Mouse (Mus musculus): ENCODE results near the gene 2200002J24Rik. TPM values are rescaled to one million over a fixed set of nuclear protein-coding genes. Genes with fewer than 3 reads are reported as not detected.

The 2200002J24Rik gene
- polyA plus RNA-seq, 1 experiment from 2014 or later, result 2.5 TPM

DNA sequence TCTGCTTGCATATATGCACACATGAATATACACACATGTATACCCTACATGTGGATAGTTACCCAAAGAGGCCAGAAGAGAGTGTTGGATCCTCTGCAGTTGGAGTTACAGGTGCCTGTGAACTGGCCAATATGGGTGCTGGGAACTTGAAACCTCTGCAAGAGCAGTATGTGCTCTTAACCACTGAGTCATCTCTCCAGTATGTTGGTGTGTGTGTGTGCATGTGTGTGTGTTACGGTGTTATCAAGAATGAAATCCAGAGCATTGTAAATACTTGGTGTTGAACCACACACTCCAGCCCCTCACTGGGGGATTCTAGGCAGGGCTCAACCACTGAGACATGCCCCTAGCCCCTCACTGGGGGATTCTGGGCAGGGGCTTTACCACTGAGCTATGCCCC, 8.7 kb downstream of the 2200002J24Rik start:
- WGBS, result 81% methylated on average over 1 of the region's 1 CpGs
- H3K27me3 ChIP-seq (ENCODE audit: insufficient read depth, low read length), result no peaks in the 10 kb centered on the region
- no peaks in the 10 kb centered on the region for H3K36me3 ChIP-seq (ENCODE audit: insufficient read depth, low read length)
- H3K9ac ChIP-seq (ENCODE audit: low read depth, low read length), result no peak overlapping the region
- no peak overlapping the region for H3K4me2 ChIP-seq (ENCODE audit: low read length)
- H3K4me3 ChIP-seq (replicated peaks; ENCODE audit: low read depth, low read length), result no peak overlapping the region
- DNase-seq (ENCODE audit: low spot score), result no peak
- H3K27ac ChIP-seq, result no peak overlapping the region
- TF ChIP-seq CTCF (IDR thresholded peaks at IDR 0.05; ENCODE audit: low read depth), result no peak
- H3K9me3 ChIP-seq (replicated peaks; ENCODE audit: low read length), result no peaks in the 10 kb centered on the region
- no peaks in the 10 kb centered on the region for H3K4me1 ChIP-seq (replicated peaks; ENCODE audit: insufficient read depth, low read length)
- no peak for ATAC-seq (replicated peaks; ENCODE audit: low FRiP score, low read depth)

DNA sequence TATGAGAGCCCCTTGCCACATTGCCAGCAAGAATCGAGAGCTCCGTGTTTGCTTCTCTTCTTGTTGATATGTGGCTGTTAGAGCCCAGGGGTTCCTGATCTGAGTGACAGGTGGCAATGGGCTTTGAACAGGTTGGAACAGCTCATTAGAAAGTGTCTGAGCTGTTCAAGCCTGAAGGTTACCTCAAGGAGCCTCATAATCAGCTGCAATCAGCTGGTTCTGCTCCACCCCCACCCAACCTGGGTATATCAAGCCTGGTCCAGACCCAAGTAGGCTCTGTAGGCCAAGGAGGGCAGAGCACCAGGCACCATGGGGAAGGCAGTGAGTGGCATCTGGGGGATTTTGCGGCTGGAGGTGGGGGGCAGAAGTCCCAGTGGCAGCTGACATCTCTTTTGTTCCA, 13.2 kb downstream of the 2200002J24Rik start, which contains the start of gene Atp4a:
Gene Atp4a, plus strand, starts transcription at position 268 of the 400 bp plus-strand sequence.
- no peaks in the 10 kb centered on the region; the same call in 1 of the 2 replicates for H3K4me1 ChIP-seq (replicated peaks; ENCODE audit: insufficient read depth, low read length)
- no peaks in the 10 kb centered on the region for H3K36me3 ChIP-seq (ENCODE audit: insufficient read depth, low read length)
- no peak for TF ChIP-seq CTCF (IDR thresholded peaks at IDR 0.05; ENCODE audit: low read depth)
- H3K27me3 ChIP-seq (ENCODE audit: insufficient read depth, low read length), result peaks cover 5% of the 10 kb centered on the region; the same call in 1 of the 2 replicates
- DNase-seq (ENCODE audit: low spot score), result no peak
- WGBS, result 67% methylated on average over 3 of the region's 3 CpGs
- H3K4me3 ChIP-seq (replicated peaks; ENCODE audit: low read depth, low read length), result no peak within 1 kb of the TSS
- no peak within 1 kb of the TSS for H3K27ac ChIP-seq
- 0 out of 2 replicates have a peak, but pooled peaks have one; percentile 40 for ATAC-seq (replicated peaks; ENCODE audit: low FRiP score, low read depth)
- no peak within 1 kb of the TSS for H3K4me2 ChIP-seq (ENCODE audit: low read length)
- no peaks in the 10 kb centered on the region for H3K9me3 ChIP-seq (replicated peaks; ENCODE audit: low read length)
- no peak within 1 kb of the TSS for H3K9ac ChIP-seq (ENCODE audit: low read depth, low read length)

DNA sequence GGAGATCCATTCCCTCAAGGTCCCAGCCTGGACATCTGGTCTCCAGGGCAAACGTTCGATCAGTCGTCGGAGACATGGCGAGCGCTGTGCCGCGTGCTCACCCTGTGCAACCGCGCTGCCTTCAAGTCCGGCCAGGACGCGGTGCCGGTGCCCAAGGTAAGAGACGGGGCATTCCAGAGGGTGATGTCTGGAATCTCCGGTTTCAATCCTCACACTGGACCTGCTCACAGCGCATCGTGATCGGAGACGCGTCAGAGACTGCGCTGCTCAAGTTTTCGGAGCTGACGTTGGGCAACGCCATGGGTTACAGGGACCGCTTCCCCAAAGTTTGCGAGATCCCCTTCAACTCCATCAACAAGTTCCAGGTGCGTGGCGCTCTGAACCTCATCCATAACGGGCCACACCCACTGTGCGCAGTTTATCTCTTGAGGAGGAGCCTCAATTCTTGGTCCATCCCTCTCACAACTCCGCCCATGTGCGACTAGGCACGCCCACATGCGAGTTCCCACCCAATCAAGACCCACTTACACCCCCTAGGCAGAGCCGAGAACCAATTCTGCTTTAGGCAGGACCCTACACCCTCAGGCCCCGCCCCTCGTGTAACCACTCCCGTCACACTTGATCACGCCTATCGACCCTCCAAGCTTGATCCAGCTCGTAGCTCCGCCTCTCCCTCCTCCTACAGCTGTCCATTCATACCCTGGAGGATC, 18.4 kb downstream of the 2200002J24Rik start:
- peak; percentile 91 for ATAC-seq (replicated peaks; ENCODE audit: low FRiP score, low read depth)
- peak overlapping the region; percentile 28 for H3K4me3 ChIP-seq (replicated peaks; ENCODE audit: low read depth, low read length)
- 0 out of 2 replicates have a peak overlapping the region, but pooled peaks have one; percentile 1 for H3K9ac ChIP-seq (ENCODE audit: low read depth, low read length)

DNA sequence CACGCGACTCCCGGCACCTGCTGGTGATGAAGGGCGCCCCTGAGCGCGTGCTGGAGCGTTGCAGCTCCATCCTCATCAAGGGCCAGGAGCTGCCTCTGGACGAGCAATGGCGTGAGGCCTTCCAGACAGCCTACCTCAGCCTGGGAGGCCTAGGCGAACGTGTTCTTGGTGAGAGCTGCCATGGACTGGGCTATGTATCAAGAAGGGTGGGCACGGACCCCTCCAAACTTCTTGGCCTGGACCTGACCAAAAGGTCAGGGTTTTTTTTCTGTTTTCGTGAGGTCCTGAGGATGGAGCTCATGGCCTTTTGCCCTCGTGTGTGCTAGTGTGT, 19.0 kb downstream of the 2200002J24Rik start:
- Histone ChIP-seq H3K9ac (ENCODE audit: low read depth, low read length) (0 out of 2 replicates have a peak overlapping the region, but pooled peaks have one; percentile 1), H3K27ac (no peak overlapping the region), H3K9me3 (replicated peaks; ENCODE audit: low read length) (no peaks in the 10 kb centered on the region), H3K4me1 (replicated peaks; ENCODE audit: insufficient read depth, low read length) (peaks cover 2% of the 10 kb centered on the region), H3K4me3 (replicated peaks; ENCODE audit: low read depth, low read length) (peak overlapping the region; percentile 28), H3K36me3 (ENCODE audit: insufficient read depth, low read length) (no peaks in the 10 kb centered on the region), H3K27me3 (ENCODE audit: insufficient read depth, low read length) (peaks cover 5% of the 10 kb centered on the region; the same call in 1 of the 2 replicates), H3K4me2 (ENCODE audit: low read length) (peak overlapping the region; percentile 61)
- ATAC-seq (replicated peaks; ENCODE audit: low FRiP score, low read depth) (no peak), DNase-seq (ENCODE audit: low spot score) (no peak)
- TF ChIP-seq CTCF (IDR thresholded peaks at IDR 0.05; ENCODE audit: low read depth), result no peak
- WGBS, result 10% methylated on average over 14 of the region's 14 CpGs

More for the DNA sequence above, 18.4 kb downstream of the 2200002J24Rik start:
- no peaks in the 10 kb centered on the region for H3K36me3 ChIP-seq (ENCODE audit: insufficient read depth, low read length)
- DNase-seq (ENCODE audit: low spot score), result peak; percentile 87
- H3K4me2 ChIP-seq (ENCODE audit: low read length), result peak overlapping the region; percentile 61
- WGBS, result 2% methylated on average over 43 of the region's 43 CpGs
- no peak for TF ChIP-seq CTCF (IDR thresholded peaks at IDR 0.05; ENCODE audit: low read depth)
- no peak overlapping the region for H3K27ac ChIP-seq
- H3K27me3 ChIP-seq (ENCODE audit: insufficient read depth, low read length), result peaks cover 5% of the 10 kb centered on the region; the same call in 1 of the 2 replicates
- no peaks in the 10 kb centered on the region for H3K9me3 ChIP-seq (replicated peaks; ENCODE audit: low read length)
- H3K4me1 ChIP-seq (replicated peaks; ENCODE audit: insufficient read depth, low read length), result peaks cover 2% of the 10 kb centered on the region

- peaks cover 5% of the 10 kb centered on the region; the same call in 1 of the 2 replicates for H3K27me3 ChIP-seq (ENCODE audit: insufficient read depth, low read length)
- WGBS, result 93% methylated on average over 5 of the region's 5 CpGs
- DNase-seq (ENCODE audit: low spot score) (no peak), ATAC-seq (replicated peaks; ENCODE audit: low FRiP score, low read depth) (no peak)
- H3K4me1 ChIP-seq (replicated peaks; ENCODE audit: insufficient read depth, low read length), result peaks cover 2% of the 10 kb centered on the region
- no peaks in the 10 kb centered on the region for H3K36me3 ChIP-seq (ENCODE audit: insufficient read depth, low read length)
- no peak for TF ChIP-seq CTCF (IDR thresholded peaks at IDR 0.05; ENCODE audit: low read depth)
- H3K27ac ChIP-seq, result no peak overlapping the region
- H3K4me3 ChIP-seq (replicated peaks; ENCODE audit: low read depth, low read length), result no peak overlapping the region
- no peak overlapping the region for H3K4me2 ChIP-seq (ENCODE audit: low read length)
- no peaks in the 10 kb centered on the region for H3K9me3 ChIP-seq (replicated peaks; ENCODE audit: low read length)
- H3K9ac ChIP-seq (ENCODE audit: low read depth, low read length), result no peak overlapping the region
Observed at GRCm38 (mm10) chr7:30719669-30720068, 20.9 kb downstream of the 2200002J24Rik start.

- H3K9ac ChIP-seq (ENCODE audit: low read depth, low read length), result no peak overlapping the region
- no peak overlapping the region for H3K4me2 ChIP-seq (ENCODE audit: low read length)
- 85% methylated on average over 7 of the region's 7 CpGs for WGBS
- H3K4me3 ChIP-seq (replicated peaks; ENCODE audit: low read depth, low read length), result no peak overlapping the region
- H3K36me3 ChIP-seq (ENCODE audit: insufficient read depth, low read length), result no peaks in the 10 kb centered on the region
- DNase-seq (ENCODE audit: low spot score), result no peak
- no peak overlapping the region for H3K27ac ChIP-seq
- H3K27me3 ChIP-seq (ENCODE audit: insufficient read depth, low read length), result no peaks in the 10 kb centered on the region
- no peak for TF ChIP-seq CTCF (IDR thresholded peaks at IDR 0.05; ENCODE audit: low read depth)
- H3K4me1 ChIP-seq (replicated peaks; ENCODE audit: insufficient read depth, low read length), result peaks cover 2% of the 10 kb centered on the region
- no peak for ATAC-seq (replicated peaks; ENCODE audit: low FRiP score, low read depth)
- no peaks in the 10 kb centered on the region for H3K9me3 ChIP-seq (replicated peaks; ENCODE audit: low read length)
Observed at GRCm38 (mm10) chr7:30721286-30721685, 22.6 kb downstream of the 2200002J24Rik start.
